Mouse (Mus musculus) adrenal gland, postnatal 10 days (tissue): ENCODE measurements around the gene Mrpl41. TPM values are rescaled to one million over a fixed set of nuclear protein-coding genes. Genes with fewer than 3 reads are reported as not detected.

Experiments used
- DNase-seq: peaks from one replicate; pipeline ENCODE4 v3.0.0; 2021; ENCODE audit warnings: mixed read lengths
- long read RNA-seq, 2 experiments: library from polyadenylated mRNA; stranded (forward); transcript quantifications; one replicate each; pipeline ENCODE4 v2.0.0; 2021
- total RNA-seq, 2 experiments: library from RNA; stranded (reverse); gene quantifications; 2 replicates each; pipeline ENCODE4 v1.2.3; 2021

Gene Mrpl41
- total RNA-seq, result 100 to 1,000 TPM in 1 of 2 experiments, 10 to 100 TPM in 1; 95.2 to 101 TPM
- long read RNA-seq, experiment 1, transcript Mrpl41-201 (2 exons, 776 nt), result major isoform, 109 of 122 reads
- long read RNA-seq, experiment 1, partial matches to known transcripts, result 0 of 122 reads
- long read RNA-seq, experiment 1, other reads (novel, unspliced or antisense), result 13 of 122 reads
- long read RNA-seq, experiment 2, transcript Mrpl41-201 (2 exons, 776 nt), result major isoform, 101 of 106 reads
- long read RNA-seq, experiment 2, partial matches to known transcripts, result 0 of 106 reads
- long read RNA-seq, experiment 2, other reads (novel, unspliced or antisense), result 5 of 106 reads

DNA sequence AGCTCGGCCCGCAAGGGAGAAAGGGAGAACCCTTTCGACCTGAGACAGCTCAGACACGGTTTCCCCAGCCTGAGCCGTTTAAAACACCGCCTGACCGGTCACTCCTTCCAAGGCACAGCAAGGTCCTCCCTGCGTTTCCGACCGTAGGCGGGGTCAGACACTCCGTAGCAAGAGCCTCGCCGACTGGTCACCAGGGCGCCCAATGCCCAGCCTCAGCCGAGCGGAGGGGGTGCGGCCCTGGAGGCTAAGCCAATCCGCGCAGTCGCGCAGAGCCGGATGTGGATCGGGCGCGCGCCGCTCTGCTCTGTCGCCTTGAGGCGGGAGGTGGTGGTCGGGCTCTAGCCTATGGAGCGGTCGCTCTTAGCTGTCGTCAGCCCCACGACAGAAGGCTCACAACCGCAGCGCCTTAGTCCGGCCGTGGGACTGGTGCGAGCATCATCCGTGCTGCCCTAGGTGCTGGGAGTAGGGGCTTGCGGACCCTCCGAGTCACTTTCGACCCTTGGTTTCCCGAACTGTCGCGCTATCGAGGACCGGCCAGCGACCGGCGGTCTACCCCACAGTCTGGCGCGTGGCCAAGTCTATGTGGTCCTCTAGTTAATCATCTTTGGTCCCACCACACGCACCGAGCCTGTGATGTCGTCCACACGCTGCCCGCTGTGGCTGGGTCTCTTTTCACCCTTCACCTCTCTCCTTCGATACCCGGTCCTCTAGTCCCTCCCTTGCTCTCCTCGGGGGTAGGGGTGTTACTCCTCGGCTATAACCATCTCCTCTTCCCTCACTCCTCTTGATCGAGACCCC is at the start of gene Mrpl41:
Gene Mrpl41 (minus strand): TSS at position 193 of the 798 bp plus-strand sequence.
- DNase-seq, result peak; percentile 97

DNA sequence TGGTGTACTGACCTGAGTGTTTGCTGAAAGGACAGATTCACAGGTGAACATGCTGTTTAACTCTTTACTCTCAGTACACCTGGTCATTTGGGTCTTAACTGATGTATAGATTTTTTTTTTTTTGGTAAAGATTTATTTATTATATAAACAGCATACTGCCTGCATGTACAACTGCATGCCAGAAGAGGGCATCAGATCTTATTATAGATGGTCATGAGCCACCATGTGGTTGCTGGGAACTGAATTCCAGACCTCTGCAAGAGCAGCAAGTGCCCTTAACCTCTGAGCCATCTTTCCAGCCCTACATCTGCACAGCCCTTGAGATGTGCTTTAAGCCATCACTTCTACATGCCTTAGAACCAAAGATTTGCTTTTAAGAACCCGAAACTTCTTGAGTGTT is 47.8 kb upstream of the Mrpl41 start:
- no peak for DNase-seq

DNA sequence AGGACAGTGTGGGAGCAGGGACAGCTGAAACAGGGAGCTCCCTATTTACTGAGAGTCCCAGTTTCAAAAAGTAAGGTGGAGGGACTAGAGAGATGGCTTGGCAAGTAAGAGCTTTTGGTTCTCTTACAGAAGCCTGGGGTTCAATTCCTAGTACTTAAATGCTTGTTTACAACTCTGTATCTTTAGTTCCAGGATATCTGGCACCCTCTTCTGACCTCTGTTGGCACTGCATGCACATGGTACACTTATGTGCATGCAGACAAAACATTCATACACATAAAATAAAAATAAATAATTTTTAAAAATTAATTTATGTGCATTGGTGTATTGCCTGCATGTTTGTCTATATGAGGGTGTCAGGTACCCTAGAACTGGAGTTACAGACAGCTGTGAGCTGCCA is 33.4 kb upstream of the Mrpl41 start:
- DNase-seq, result no peak

DNA sequence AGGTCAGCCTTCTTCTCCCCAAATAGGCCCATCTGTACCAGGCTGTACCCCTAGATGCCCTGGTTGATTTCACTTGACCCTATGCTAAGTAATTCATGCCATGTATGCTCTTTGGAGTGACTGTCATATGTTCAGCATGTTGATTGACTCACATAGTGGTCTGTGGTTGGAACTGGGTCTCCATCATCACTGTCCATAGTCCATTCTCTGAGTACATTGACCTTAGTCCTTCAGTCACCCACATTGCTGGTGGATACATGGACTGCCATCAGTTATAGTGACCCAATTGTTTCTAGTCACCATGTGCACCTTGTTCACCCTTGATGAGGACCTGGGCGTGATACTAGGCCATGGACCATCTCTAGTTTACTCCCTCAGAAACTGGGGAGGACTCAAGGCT is 31.9 kb upstream of the Mrpl41 start:
- no peak for DNase-seq

DNA sequence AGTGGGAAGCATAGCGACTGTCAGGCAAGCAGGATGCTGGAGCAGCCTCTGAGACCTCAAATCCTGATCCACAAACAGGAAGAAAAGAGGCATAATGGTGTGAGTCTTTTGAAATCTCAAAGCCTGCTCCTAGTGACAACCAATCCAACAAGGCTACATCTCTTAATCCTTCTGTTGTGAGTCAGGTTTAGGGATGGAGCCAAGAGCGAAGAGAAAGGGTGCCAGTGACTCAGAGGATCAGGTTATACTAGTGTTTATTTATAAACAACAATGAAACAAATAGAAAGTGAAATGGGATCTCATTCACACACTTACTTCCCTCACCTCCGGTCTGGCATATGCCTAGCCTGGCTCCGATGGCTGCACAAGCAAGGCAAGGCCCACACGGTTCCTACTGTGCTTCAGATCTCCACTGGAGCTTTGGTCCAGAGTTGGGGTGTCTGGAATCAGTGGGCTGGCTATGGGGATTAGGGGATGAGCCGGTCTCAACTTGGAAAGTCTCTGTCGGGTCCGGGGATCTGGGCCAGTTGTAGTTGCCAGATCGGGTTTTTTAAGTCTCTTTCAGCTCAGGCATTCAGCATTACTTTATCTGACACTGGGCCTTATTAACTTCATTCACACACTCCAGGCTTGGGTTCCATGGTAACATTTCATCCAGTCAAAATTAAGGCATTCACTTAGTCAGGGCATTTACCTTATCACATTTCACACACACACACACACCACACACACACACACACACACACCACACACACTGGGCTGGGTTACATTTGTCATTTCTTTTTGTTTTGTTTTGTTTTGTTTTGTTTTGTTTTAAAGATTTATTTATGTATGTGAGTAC is 29.3 kb upstream of the Mrpl41 start:
- DNase-seq, result no peak

DNA sequence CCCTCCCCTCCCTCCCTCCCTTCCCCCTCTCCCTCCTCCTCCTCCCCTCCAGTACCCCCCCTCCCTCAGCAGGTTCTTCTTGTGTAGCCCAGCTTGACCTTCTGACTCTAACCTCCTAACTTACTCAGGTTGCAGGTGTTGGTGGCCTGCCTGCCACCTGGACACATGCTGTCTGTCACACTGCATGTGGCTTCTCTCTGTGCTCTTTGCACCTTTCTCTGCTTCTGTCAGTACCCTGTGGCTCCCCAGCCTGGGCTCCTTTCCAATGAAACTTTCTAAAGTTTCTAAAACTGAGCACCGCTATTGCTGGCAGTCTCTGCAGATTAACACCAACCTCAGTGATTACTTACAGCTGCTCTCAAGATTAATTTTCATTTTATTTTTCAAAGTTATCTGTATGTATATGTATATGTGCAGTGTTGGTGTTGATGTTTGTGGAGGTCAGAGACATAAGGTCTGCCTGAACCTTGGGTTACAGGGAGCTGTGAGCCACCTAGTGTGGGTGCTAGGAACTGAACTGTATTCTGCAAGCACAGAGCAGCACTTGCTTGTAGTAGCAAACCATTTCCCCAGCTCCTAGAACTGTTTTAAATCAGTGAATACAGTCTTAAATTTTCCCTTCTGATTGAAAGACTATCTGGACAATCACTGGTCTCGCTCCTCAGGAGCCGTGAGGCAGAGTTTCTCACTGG is 25.8 kb upstream of the Mrpl41 start:
- peak; percentile 74 for DNase-seq

DNA sequence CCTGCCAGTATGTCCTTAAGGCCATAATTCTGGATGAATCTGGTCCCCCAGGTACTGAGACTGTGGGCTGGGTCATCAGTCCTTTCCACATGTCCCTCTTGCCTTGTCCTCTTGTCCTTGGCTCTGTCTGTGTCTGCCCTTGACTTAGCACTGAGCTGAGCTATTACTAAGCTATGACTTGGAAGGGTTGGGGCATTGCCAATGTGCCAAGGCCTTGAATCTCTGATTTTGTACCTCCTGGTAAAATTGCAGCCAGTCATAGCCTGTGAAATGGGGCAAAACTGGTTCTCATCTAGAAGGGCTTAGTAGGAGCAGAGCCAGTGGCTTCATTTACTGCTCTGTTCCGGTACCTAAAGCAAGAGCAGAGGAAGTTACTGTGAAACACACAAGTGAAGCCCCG is 21.6 kb upstream of the Mrpl41 start:
- DNase-seq, result peak; percentile 81

DNA sequence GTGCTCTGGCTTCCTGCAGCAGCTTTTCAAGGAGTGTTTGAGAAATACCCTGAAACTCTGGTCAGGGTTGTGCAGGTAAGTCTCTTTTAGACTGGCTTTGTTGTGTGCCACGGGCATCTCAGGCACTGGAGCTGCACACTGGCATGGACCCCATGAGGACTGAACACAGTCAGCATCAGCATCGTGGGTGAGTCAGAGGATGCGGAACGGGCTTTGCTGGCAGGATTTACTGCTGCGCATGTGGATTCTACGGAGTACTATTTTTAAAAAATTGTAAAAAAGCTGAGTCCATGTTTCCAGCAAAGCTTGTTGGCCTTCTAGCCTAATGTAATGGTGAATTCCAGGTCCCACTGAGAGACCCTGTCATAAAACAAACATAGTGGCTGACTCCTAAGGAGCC is 20.4 kb upstream of the Mrpl41 start:
- DNase-seq, result peak; percentile 33

DNA sequence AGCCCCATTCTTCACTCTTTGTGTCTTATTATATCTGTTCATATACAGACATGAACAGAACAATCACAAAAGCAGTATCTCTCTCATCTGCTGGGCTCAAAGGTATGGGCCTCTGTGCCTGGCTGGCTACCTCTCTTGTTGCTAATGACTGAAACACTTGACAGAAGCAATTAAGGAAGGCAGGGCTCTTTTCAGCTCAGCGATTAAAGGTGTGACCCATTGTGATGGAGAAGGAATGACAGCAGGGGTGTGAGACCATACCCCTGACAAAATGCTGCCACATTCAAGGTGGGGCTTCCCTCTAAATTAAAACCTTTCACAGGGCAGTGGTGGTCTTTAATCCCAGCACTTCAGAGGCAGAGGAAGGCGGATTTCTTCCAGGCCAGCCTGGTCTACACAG is 12.9 kb upstream of the Mrpl41 start:
- DNase-seq, result no peak

DNA sequence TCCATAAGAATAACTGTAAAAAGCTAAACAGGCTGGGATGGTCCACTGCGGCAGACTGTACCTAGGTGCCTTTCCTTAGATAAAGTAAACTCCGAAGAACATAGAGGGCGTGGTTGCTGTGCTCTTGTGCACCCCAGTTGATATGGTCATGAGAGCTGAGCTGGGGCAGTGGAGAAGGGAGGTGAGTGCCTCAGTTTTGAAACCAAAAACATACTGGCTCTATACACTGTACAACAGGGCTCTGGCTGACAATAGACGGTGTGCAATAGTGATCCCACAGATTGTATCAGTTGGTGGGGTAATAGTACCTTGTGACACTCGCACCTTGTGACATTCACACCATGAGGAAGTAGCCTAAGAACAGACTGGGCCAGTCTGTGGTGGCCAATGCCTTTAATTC is 2.1 kb upstream of the Mrpl41 start:
- no peak for DNase-seq

DNA sequence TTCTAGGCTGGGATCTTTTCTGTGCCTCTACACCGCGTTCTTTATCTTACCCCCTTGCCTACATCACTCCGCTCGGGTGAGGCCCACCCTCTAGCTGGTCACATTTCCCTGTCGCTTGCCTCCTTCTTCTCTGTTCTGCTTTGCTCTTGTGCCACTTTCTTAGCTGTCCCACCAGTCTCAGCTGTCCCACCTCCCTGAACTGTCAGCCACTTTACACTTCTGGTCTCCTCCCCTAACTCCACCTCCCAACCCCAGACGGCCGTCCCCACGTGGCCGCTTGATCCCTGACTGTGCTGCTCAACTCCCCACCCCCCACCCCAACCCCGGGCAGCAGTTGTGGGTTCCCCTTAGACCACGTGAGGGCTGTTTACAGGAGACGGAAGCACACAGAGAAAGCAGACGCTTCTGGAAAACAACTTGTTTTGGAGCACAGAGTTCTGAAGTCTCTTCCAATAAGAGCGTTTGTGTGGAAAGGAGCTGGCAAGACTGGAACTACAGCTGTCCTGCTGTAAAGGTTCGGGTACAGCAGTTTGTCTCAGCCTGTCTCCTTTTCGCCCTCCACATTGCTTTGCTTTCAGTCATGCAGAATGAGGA is 903 bp upstream of the Mrpl41 start, which contains the start of gene Pnpla7:
Gene Pnpla7 (plus strand): TSS at position 330 of the 594 bp plus-strand sequence.
- peak; percentile 88 for DNase-seq

DNA sequence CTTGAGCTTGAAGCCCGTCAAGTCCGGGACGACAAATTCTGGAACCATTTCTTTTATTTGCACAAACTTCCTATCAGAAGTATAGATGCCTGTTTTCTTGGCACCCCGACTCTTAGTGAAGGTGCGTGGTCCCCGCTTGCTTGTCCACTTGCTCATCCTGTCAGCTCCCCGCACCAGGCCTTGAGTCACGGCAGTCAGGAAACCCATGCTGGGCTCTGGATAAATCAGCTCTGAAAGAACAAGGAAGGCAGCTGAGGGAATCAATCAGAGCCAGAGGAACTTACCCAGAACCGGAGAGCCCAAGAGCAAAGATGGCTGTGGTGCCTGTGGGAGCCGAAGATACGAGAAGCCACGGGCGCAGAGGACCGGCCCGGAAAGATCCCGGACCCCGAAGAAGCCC is 446 bp downstream of the Mrpl41 start:
- DNase-seq, result peak; percentile 43

DNA sequence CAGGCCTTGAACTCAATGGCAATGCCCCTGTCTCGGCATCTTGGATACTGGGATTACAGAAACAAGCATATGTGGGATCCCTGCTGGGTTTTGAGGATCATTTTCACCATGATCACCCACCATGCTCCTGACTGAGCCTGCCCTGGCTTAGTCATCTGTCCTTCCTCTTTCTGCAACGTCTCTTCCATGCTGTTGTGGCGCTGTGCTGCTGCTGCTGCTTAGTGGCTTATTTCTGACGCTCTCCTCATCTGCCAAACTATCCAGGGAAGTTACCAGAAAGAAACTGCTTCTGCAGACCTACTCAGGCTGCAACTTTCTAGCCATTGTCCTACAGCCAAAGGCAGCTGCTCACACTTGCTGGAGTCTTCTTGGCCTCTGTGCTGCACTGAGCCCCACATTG is 4.5 kb downstream of the Mrpl41 start:
- DNase-seq, result no peak

DNA sequence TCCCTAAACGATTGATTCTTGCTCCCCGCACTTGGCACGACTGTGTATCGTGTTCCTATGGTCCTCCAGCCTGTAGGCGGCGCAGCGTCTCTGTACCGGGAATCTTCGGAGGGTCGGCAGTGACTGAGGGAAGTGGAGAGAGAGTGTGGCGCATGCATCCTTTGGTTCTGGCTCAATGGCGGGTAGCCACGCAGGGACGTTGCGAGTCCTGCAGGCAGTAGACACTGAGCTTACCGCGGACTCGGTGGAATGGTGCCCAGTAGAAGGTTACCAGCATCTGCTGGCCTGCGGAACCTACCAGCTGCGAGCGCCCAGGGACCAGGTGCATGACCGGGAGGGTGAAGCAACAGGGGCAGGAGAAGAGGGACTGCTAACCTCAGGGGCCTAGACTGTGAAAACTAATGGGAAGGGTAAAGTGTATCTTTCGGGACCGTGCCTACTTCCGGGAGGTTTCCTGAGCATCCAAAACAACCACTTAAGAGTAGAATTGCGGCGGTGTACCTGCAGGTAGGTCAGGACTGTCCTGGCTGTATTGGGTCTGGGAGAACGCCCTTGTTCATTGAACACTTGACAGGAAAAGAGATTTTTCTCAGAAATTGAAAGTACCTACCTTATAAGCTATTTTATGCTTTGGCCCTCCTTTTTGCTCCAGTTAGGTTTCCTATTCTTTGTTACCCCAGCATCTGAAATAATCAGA is 12.4 kb downstream of the Mrpl41 start, which contains the start of gene Dph7:
Gene Dph7 (plus strand): TSS at position 97 of the 697 bp plus-strand sequence.
- peak; percentile 89 for DNase-seq

DNA sequence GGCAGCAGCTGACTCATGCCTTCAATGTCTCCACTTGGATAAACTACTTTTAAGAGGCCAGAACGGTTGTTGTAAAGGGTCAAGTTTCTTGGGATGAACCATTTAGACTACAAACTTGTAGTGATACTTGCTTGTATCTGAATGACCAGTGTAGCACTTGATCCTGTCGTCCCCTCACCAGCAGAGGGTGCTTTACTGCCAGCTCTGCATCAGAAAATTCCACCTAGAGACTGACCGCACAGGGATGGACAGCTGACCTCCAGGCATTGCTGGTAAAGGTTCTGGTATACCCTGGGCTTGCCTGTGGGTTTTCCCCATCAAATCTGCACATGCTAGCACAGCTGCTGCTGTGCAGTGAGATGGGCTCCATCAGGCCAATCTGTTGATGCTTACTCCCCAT is 14.0 kb downstream of the Mrpl41 start:
- peak; percentile 49 for DNase-seq

DNA sequence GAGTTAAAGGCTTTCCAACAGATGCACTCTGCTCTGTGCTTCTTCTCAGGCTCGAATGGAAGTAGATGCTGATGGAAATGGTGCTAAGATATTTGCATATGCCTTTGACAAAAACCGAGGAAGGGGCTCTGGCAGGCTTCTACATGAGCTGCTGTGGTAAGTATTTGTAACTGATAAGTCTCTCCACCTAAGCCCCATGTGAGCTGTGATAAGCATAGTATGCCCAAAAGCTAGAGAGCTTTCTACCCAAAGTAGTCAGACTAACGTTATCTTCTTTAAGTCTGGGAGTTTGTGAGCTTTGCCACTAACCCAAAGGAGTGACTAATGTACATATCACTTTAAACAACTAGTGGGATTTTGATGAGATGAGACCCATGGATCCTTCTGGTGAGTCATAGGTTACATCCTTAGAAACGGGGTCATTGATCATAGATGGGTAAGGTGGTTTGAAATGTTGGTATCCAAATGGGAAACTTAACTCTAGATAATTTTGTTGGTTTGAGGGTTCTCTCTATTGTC is 22.3 kb downstream of the Mrpl41 start:
- DNase-seq, result no peak

DNA sequence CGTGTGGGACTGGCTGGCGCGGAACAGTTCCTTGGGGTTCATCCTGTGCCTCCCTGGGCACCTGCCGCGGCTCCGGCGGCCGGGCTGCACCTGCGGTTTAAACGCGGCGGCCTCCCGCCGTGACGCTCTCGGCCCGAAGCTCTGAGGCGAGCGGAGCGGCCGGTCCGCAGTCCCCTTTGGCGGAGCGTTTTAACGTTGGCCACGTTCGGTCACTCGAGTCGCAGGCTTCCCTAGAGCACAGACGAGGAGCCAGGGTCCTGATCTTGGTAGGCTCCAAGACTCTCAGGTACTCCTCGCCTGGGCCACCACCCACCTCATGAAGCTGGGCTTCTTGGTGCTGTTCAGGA is 24.7 kb downstream of the Mrpl41 start:
- no peak for DNase-seq

DNA sequence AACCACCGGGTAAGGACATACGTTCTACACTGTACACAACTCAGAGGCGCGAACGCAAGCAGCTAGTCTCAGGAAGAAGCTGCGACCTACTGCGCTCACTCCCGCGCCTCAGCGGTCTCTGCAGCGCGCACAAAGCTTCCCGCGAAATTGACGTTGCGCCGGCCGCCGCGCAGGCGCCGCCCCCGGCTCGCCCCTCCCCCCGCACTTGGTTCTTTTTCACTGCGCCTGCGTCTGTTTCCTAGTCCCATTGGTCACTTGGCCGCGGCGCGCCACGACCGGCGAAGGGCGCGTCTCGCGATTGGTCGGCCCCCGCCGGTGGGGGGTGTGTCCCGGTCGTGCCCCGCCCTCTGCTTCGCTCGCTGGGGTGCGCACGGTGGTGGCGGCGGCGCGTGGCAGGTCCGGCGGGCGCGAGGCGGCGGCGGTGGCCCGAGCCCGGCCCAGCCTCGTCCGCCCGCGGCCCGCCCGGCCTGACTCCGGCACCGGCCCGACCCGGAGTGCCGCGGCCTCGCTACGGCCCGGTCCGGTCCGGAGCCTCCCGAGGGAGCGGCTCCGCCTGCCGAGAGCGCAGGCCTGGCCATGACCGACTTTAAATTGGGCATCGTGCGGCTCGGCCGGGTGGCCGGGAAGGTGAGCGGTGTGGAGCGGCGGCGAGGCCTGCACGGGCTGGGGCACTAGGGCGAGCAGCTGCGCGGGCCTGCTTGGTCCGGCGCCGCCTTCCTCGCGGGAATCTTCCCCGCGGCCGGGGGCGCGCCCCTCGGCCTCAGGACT is 25.3 kb downstream of the Mrpl41 start, which contains the start of gene Zmynd19:
Gene Zmynd19 (plus strand): TSS at position 372 of the 768 bp plus-strand sequence.
- peak; percentile 100 for DNase-seq

DNA sequence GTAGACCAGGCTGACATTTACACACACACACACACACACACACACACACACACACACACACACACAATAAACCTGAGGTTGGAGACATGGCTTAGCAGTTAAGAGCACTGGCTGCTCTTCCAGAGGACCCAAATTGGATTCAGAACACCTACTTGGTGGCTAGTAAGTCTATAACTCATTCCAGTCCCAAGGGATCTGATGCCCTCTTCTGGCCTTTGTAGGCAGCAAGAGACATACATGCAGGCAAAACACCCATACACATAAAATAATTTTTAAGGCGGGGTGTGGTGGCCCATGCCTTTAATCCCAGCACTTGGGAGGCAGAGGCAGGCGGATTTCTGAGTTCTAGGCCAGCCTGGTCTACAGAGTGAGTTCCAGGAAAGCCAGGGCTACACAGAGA is 30.6 kb downstream of the Mrpl41 start:
- DNase-seq, result peak; percentile 31

DNA sequence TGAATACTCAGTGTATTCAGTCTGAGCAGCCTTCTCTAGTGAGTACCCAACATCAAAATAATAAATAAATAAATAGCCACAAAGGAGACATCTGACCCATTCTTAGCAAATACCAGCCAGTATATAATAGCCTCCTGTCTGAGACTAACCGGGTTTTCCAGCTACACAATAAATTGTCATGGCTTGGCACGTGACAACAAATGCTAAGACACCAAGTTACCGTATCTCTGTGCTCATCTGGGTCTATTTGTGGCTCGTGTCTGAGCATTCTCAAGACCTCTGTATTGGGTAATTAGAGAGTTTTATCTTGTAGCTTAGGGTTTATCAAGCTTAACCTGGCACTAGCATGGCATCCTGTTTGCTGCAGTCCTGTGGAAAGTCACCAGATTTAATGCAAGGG is 32.8 kb downstream of the Mrpl41 start:
- DNase-seq, result no peak
